Mouse (Mus musculus) olfactory bulb, adult 2 months (tissue): Measurements from ENCODE around the gene Cyfip1.

Experiments used
- CTCF ChIP-seq: fragments of 200-500 bp; IDR thresholded peaks from 2 replicates; pipeline ENCODE4 v1.5.1; 2012; ENCODE audit warnings: low read depth, mild to moderate bottlenecking, low read length, moderate library complexity; ENCODE audit not compliant: insufficient read depth
- POLR2A ChIP-seq: fragments of 200-500 bp; IDR thresholded peaks from 2 replicates; pipeline ENCODE4 v1.6.1; 2012; ENCODE audit warnings: mild to moderate bottlenecking, low read depth, low read length, moderate library complexity; ENCODE audit not compliant: insufficient read depth

DNA sequence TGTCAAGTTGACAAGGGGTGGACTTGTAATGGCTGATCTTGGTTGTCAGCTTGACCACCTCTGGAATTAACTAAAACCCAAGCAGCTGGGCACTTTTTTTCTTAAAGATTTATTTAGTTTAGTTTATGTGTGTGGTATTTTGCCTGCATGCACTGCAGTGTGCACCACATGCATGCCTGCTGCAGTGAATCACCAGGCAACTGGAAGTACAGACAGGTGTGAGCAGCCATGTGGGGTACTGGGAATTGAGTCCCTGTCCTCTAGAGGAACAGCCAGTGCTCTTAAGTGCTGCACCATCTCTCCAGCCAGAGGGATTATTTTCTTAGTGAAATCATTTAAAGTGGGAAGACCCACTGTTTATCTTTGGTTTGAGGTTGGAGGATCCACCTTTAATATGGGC is 23.5 kb downstream of the Cyfip1 start:
- TF ChIP-seq CTCF (no peak), POLR2A (no peak)
